Mouse (Mus musculus) A20 (cell line): ENCODE data around the gene Hmgn1.
"Not testable (repeated sequence)": the region's sequence is repeated elsewhere in the genome, so short reads cannot be mapped to it uniquely, and the experiment has no call there.

Experiments
- DNase-seq: peaks from one replicate; pipeline ENCODE4 v3.0.0-alpha.2; 2011; ENCODE audit warnings: low read depth, low spot score

Hmgn1 gene

GRCm38 (mm10) chr16:96126684-96127171 lies 801 bp downstream of the Hmgn1 start:
- peak; percentile 35 for DNase-seq

- no peak for DNase-seq
Observed at GRCm38 (mm10) chr16:96120022-96120623, 7.4 kb downstream of the Hmgn1 start.

GRCm38 (mm10) chr16:96114729-96115128 lies 12.8 kb downstream of the Hmgn1 start:
- DNase-seq: peak; percentile 69

- DNase-seq: peak; percentile 79
Observed at GRCm38 (mm10) chr16:96112769-96113168, 14.8 kb downstream of the Hmgn1 start.

- DNase-seq: peak; percentile 72
Observed at GRCm38 (mm10) chr16:96110655-96111345, 16.7 kb downstream of the Hmgn1 start.

GRCm38 (mm10) chr16:96109673-96110072 lies 17.9 kb downstream of the Hmgn1 start:
- peak; percentile 92 for DNase-seq

- DNase-seq: no peak
Observed at GRCm38 (mm10) chr16:96103036-96103435, 24.5 kb downstream of the Hmgn1 start.

GRCm38 (mm10) chr16:96097811-96098210 lies 29.7 kb downstream of the Hmgn1 start:
- not testable (repeated sequence) for DNase-seq

- peak; percentile 66 for DNase-seq
Observed at GRCm38 (mm10) chr16:96095966-96096365, 31.6 kb downstream of the Hmgn1 start.

- DNase-seq: no peak
Observed at GRCm38 (mm10) chr16:96091515-96092504, 35.7 kb downstream of the Hmgn1 start.

GRCm38 (mm10) chr16:96088120-96088519 lies 39.4 kb downstream of the Hmgn1 start:
- DNase-seq: no peak

- DNase-seq: no peak
Observed at GRCm38 (mm10) chr16:96087436-96087835, 40.1 kb downstream of the Hmgn1 start.

- peak; percentile 91 for DNase-seq
Observed at GRCm38 (mm10) chr16:96087001-96087400, 40.5 kb downstream of the Hmgn1 start.

- DNase-seq: peak; percentile 89
Observed at GRCm38 (mm10) chr16:96085597-96085996, 41.9 kb downstream of the Hmgn1 start.

- DNase-seq: no peak
Observed at GRCm38 (mm10) chr16:96083179-96083646, 44.3 kb downstream of the Hmgn1 start.

- peak; percentile 90 for DNase-seq
Observed at GRCm38 (mm10) chr16:96082301-96083178, 45.0 kb downstream of the Hmgn1 start, which contains the start of gene Brwd1. Gene Brwd1, minus strand, starts transcription at chr16:96082526.

- no peak for DNase-seq
Observed at GRCm38 (mm10) chr16:96081742-96082241, 45.7 kb downstream of the Hmgn1 start.

GRCm38 (mm10) chr16:96081331-96081730 lies 46.2 kb downstream of the Hmgn1 start:
- peak; percentile 94 for DNase-seq

- DNase-seq: no peak
Observed at GRCm38 (mm10) chr16:96080524-96080923, 47.0 kb downstream of the Hmgn1 start.
